Mouse (Mus musculus) limb, embryonic 13.5 days (tissue): ENCODE results near the gene Cse1l. TPM values are rescaled to one million over a fixed set of nuclear protein-coding genes. Genes with fewer than 3 reads are reported as not detected.

Source experiments
- ATAC-seq: fragments of 200-750 bp; cut with Nextera tagmentation; 2 replicates; pipeline ENCODE4 v1.8.0; 2017; ENCODE audit warnings: low read depth, moderate number of reproducible peaks, moderate TSS enrichment; ENCODE audit not compliant: low FRiP score
- H3K27ac ChIP-seq: fragments of 300-500 bp; sonication (generic); 2 replicates; pipeline ENCODE4 v1.5.1; 2015; ENCODE audit warnings: inconsistent platforms, mild to moderate bottlenecking, moderate library complexity
- H3K27me3 ChIP-seq: fragments of 300-500 bp; sonication (generic); 2 replicates; pipeline ENCODE4 v1.6.1; 2015; ENCODE audit warnings: mild to moderate bottlenecking, inconsistent platforms
- H3K36me3 ChIP-seq: fragments of 300-500 bp; sonication (generic); 2 replicates; pipeline ENCODE4 v1.6.1; 2015; ENCODE audit warnings: inconsistent platforms, mild to moderate bottlenecking, moderate library complexity
- H3K4me1 ChIP-seq: fragments of 300-500 bp; sonication (generic); 2 replicates; pipeline ENCODE4 v1.6.1; 2015; ENCODE audit warnings: inconsistent platforms
- H3K4me2 ChIP-seq: fragments of 300-500 bp; sonication (generic); replicated peaks from 2 replicates; pipeline ENCODE4 v1.6.1; 2015; ENCODE audit warnings: inconsistent platforms, mild to moderate bottlenecking, moderate library complexity
- H3K4me3 ChIP-seq: fragments of 300-500 bp; sonication (generic); 2 replicates; pipeline ENCODE4 v1.5.1; 2015; ENCODE audit warnings: moderate library complexity, mild to moderate bottlenecking, inconsistent platforms
- H3K9ac ChIP-seq: fragments of 300-500 bp; sonication (generic); 2 replicates; pipeline ENCODE4 v1.6.1; 2015; ENCODE audit warnings: mild to moderate bottlenecking, inconsistent platforms
- H3K9me3 ChIP-seq: fragments of 300-500 bp; sonication (generic); 2 replicates; pipeline ENCODE4 v1.6.1; 2016; ENCODE audit warnings: inconsistent platforms
- WGBS: fragments of 180-500 bp; shearing (Covaris S2); methylation state at CpG from one replicate; pipeline ENCODE4 v1.1.7; 2015; 5-methylcytosine and 5-hydroxymethylcytosine counted together
- polyA plus RNA-seq: library from polyadenylated mRNA; unstranded; fragments of >200 nt; fragmentation: Nextera tagmentation; extraction: Ambion mirVana; gene quantifications from 2 replicates; pipeline ENCODE4 v1.2.1, GENCODE M21; 2015

Cse1l gene
- polyA plus RNA-seq, 1 experiment from 2014 or later = 127 TPM

GRCm38 (mm10) chr2:166885619-166886018 is 20.2 kb upstream of the Cse1l start:
- no peak overlapping the region for H3K4me3 ChIP-seq
- H3K27me3 ChIP-seq = no peaks in the 10 kb centered on the region
- H3K4me1 ChIP-seq = no peaks in the 10 kb centered on the region
- H3K36me3 ChIP-seq = peaks cover 47% of the 10 kb centered on the region
- H3K27ac ChIP-seq = no peak overlapping the region
- 71% methylated on average over 10 of the region's 10 CpGs for WGBS
- H3K9me3 ChIP-seq = no peaks in the 10 kb centered on the region
- H3K9ac ChIP-seq = no peak overlapping the region
- ATAC-seq = no peak
- no peak overlapping the region for H3K4me2 ChIP-seq

DNA sequence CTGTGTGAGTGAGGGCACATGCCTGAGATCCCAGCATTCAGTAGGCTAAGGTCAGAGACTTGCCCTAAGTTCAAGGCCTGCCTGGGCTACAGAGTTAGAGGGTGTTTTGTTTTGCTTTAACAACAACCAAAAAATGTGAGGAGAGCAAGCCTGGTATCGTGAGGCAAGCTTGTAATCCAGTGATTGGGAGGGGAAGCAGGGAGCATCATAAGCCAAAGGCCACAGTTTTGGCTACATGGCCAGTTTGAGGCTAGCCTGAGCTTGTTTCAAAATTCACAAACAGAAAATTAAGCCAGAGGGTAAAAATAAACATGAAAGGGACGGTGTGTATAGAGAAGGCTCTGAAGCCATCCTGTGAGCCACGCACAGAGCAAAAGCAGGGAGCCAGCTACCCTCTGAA is 19.6 kb upstream of the Cse1l start:
- no peak overlapping the region for H3K4me2 ChIP-seq
- WGBS = 85% methylated on average over 3 of the region's 3 CpGs

GRCm38 (mm10) chr2:166887816-166888215 is 18.0 kb upstream of the Cse1l start:
- WGBS = 40% methylated on average over 11 of the region's 11 CpGs
- no peaks in the 10 kb centered on the region for H3K4me1 ChIP-seq
- H3K27me3 ChIP-seq = no peaks in the 10 kb centered on the region
- H3K4me3 ChIP-seq = no peak overlapping the region
- H3K4me2 ChIP-seq = no peak overlapping the region
- no peak overlapping the region for H3K27ac ChIP-seq
- peaks cover 51% of the 10 kb centered on the region for H3K36me3 ChIP-seq
- no peaks in the 10 kb centered on the region for H3K9me3 ChIP-seq
- ATAC-seq = peak; percentile 61
- no peak overlapping the region for H3K9ac ChIP-seq

More for the DNA sequence above, 19.6 kb upstream of the Cse1l start:
- Histone ChIP-seq H3K9me3 (no peaks in the 10 kb centered on the region), H3K27me3 (no peaks in the 10 kb centered on the region), H3K36me3 (peaks cover 47% of the 10 kb centered on the region), H3K4me1 (no peaks in the 10 kb centered on the region), H3K27ac (no peak overlapping the region), H3K9ac (no peak overlapping the region), H3K4me3 (no peak overlapping the region)
- no peak for ATAC-seq

- Histone ChIP-seq H3K36me3 (peaks cover 49% of the 10 kb centered on the region), H3K4me3 (no peak overlapping the region), H3K27me3 (no peaks in the 10 kb centered on the region), H3K27ac (no peak overlapping the region), H3K4me2 (no peak overlapping the region), H3K9me3 (no peaks in the 10 kb centered on the region), H3K4me1 (peaks cover 4% of the 10 kb centered on the region), H3K9ac (no peak overlapping the region)
- ATAC-seq = no peak
- 75% methylated on average over 9 of the region's 9 CpGs for WGBS
These were observed 14.4 kb upstream of the Cse1l start for GRCm38 (mm10) chr2:166891366-166891880.

DNA sequence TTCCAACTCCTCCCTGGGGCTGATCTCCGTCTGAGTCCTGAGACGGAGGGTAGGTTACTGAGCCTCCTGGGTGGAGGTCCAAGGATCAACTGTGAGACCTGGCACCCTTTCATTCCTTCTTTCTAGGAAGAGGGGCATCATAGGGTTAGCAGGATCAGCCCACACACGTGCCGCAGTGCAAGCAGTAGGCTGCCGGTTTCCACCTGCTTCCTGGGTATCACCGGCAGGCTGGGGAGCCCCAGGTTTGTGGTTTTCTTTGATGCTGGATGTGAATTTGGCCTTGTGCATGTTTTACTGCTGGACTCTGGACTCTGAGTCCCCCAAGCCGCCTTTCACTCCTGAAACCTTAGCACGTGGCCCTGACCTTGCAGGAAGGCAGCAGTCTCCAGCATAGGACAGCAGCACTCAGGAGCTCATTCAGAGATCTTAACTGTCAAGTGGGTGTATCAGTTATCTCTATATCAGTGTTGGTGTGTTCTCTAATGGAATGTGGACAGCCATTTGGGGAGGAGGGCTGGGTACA is 13.6 kb upstream of the Cse1l start:
- no peaks in the 10 kb centered on the region for H3K27me3 ChIP-seq
- H3K4me3 ChIP-seq = no peak overlapping the region
- WGBS = 94% methylated on average over 8 of the region's 8 CpGs
- H3K4me1 ChIP-seq = peaks cover 4% of the 10 kb centered on the region
- H3K27ac ChIP-seq = no peak overlapping the region
- no peaks in the 10 kb centered on the region for H3K9me3 ChIP-seq
- no peak overlapping the region for H3K4me2 ChIP-seq
- H3K9ac ChIP-seq = no peak overlapping the region
- peaks cover 43% of the 10 kb centered on the region for H3K36me3 ChIP-seq
- no peak for ATAC-seq

DNA sequence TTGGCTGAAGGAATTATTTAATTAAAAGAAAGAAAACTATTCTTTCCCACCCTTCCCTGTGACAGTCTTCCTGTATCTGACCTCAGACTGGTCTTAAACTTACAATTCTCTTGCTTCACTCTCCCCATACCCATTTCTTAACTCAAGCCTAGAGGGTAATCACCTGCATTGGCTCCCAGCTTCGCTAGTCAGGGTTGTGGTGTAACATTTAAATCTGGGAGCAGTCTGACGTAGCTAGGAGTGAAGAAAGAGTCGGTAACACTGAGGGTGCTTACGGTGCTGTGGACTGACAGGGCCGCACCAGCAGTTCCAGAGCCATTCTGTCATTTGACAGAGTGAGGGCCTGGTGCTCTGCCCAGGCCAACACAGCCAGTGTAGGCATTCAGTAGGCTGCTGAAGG is 12.8 kb upstream of the Cse1l start:
- peaks cover 45% of the 10 kb centered on the region for H3K36me3 ChIP-seq
- H3K4me3 ChIP-seq = no peak overlapping the region
- H3K27me3 ChIP-seq = no peaks in the 10 kb centered on the region
- no peak overlapping the region for H3K4me2 ChIP-seq
- H3K27ac ChIP-seq = no peak overlapping the region
- no peaks in the 10 kb centered on the region for H3K9me3 ChIP-seq
- ATAC-seq = no peak
- H3K4me1 ChIP-seq = peaks cover 4% of the 10 kb centered on the region
- no peak overlapping the region for H3K9ac ChIP-seq
- 91% methylated on average over 5 of the region's 5 CpGs for WGBS

- ATAC-seq = no peak
- 85% methylated on average over 13 of the region's 13 CpGs for WGBS
- H3K4me2 ChIP-seq = no peak overlapping the region
- no peak overlapping the region for H3K27ac ChIP-seq
- H3K9ac ChIP-seq = no peak overlapping the region
- H3K27me3 ChIP-seq = no peaks in the 10 kb centered on the region
- H3K9me3 ChIP-seq = no peaks in the 10 kb centered on the region
- H3K4me1 ChIP-seq = peaks cover 4% of the 10 kb centered on the region
- peaks cover 37% of the 10 kb centered on the region for H3K36me3 ChIP-seq
- no peak overlapping the region for H3K4me3 ChIP-seq
These were observed 9.5 kb upstream of the Cse1l start for GRCm38 (mm10) chr2:166896368-166896767.

GRCm38 (mm10) chr2:166896974-166897373 is 8.9 kb upstream of the Cse1l start:
- H3K9ac ChIP-seq = no peak overlapping the region
- no peak for ATAC-seq
- no peak overlapping the region for H3K27ac ChIP-seq
- no peaks in the 10 kb centered on the region for H3K27me3 ChIP-seq
- WGBS = 89% methylated on average over 12 of the region's 12 CpGs
- H3K9me3 ChIP-seq = no peaks in the 10 kb centered on the region
- H3K4me1 ChIP-seq = peaks cover 4% of the 10 kb centered on the region
- H3K4me3 ChIP-seq = no peak overlapping the region
- H3K4me2 ChIP-seq = no peak overlapping the region
- peaks cover 30% of the 10 kb centered on the region for H3K36me3 ChIP-seq

DNA sequence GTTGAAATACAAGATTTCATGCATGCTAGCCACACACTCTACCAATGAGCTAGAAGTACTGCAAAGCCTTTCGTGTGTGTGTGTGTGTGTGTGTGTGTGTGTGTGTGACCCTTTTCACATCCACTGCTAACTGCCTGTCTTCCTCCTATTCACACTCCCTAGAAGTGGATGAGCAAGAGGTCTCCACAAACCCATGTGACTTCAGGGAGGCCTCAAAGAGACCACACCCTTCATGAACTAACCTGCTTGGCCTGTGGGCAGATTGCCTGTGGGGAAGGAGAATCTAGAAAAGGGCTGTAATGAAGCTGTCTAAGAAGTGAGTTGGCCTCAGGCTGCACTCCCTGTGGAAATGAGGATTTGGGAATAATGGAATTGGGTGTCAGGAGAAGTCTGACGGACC is 6.7 kb upstream of the Cse1l start:
- Histone ChIP-seq H3K4me2 (no peak overlapping the region), H3K4me1 (peaks cover 4% of the 10 kb centered on the region), H3K9me3 (no peaks in the 10 kb centered on the region), H3K27ac (no peak overlapping the region), H3K4me3 (no peak overlapping the region), H3K36me3 (peaks cover 11% of the 10 kb centered on the region; the same call in 1 of the 2 replicates), H3K27me3 (no peaks in the 10 kb centered on the region), H3K9ac (no peak overlapping the region)
- ATAC-seq = no peak
- WGBS = 84% methylated on average over 2 of the region's 2 CpGs

GRCm38 (mm10) chr2:166899746-166900145 is 6.1 kb upstream of the Cse1l start:
- peaks cover 5% of the 10 kb centered on the region; the same call in 1 of the 2 replicates for H3K36me3 ChIP-seq
- ATAC-seq = no peak
- H3K27ac ChIP-seq = no peak overlapping the region
- no peaks in the 10 kb centered on the region for H3K27me3 ChIP-seq
- peaks cover 2% of the 10 kb centered on the region for H3K4me1 ChIP-seq
- H3K4me3 ChIP-seq = no peak overlapping the region
- H3K9me3 ChIP-seq = no peaks in the 10 kb centered on the region
- WGBS = 68% methylated on average over 3 of the region's 3 CpGs
- H3K9ac ChIP-seq = no peak overlapping the region
- no peak overlapping the region for H3K4me2 ChIP-seq

DNA sequence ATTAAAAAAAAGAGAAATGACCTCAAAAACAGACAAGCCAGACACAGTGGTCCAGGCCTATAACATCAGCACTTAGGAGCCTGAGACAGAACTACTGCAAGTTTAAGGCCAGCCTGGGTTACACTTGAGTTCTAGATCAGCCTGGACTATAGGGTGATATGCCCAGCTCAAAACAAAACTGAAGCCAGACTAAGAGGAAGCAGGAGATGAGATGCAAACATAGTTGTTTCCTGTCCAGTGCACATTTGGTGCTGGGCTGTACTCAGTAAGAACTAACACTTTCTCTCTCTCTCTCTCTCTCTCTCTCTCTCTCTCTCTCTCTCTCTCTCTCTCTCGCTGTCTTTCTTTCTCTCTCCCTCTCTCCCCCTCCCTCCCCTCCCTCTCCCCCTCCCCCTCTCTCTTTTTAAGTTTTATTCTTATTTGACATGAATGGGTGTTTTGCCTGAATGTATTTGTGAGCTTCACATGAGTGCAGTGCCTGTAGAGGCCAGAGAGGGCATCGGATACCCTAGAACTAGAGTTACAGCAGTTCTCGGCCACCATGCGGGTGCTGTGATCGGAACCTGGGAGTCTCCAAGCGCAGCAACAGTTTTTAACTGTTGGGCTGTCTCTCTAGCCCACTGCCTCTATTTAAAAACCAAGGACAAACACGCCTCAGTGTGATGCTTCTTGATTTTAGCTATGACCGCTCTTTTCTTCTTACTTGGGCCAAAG is 4.9 kb upstream of the Cse1l start:
- no peaks in the 10 kb centered on the region for H3K4me1 ChIP-seq
- H3K36me3 ChIP-seq = 0 out of 2 replicates have a peak, but pooled peaks cover 2% of the 10 kb centered on the region
- WGBS = 83% methylated on average over 8 of the region's 8 CpGs
- no peak for ATAC-seq
- no peak overlapping the region for H3K9ac ChIP-seq
- H3K27me3 ChIP-seq = no peaks in the 10 kb centered on the region
- H3K4me2 ChIP-seq = no peak overlapping the region
- no peak overlapping the region for H3K27ac ChIP-seq
- no peak overlapping the region for H3K4me3 ChIP-seq
- H3K9me3 ChIP-seq = no peaks in the 10 kb centered on the region

- Histone ChIP-seq H3K9ac (no peak overlapping the region), H3K4me1 (peaks cover 13% of the 10 kb centered on the region), H3K27ac (no peak overlapping the region), H3K4me3 (no peak overlapping the region), H3K36me3 (peaks cover 3% of the 10 kb centered on the region; the same call in 1 of the 2 replicates), H3K9me3 (no peaks in the 10 kb centered on the region), H3K27me3 (no peaks in the 10 kb centered on the region), H3K4me2 (no peak overlapping the region)
- 92% methylated on average over 6 of the region's 6 CpGs for WGBS
- no peak for ATAC-seq
These were observed 2.0 kb upstream of the Cse1l start for GRCm38 (mm10) chr2:166903719-166904282.
